Mouse (Mus musculus): ENCODE results near the gene Hs2st1.

DNA sequence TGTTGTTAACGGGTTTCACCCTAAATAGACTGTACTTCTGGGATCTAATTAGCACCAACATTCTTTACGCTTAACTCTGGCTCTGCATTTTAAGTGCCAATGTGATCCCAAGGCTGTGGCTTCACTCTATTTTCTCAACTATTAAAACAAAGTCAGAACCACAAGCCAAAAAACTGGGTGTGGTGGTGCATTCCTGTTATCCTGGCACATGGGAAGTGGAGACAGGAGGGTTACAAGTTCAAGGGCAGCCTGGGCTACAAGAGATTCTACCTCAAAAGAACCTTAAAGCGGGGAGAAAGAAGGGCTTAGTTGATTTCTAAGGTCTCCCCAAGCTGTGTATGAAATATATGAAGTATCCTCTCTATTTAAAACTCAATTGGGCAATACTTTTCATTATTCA, 133.9 kb downstream of the Hs2st1 start:
- TF ChIP-seq CTCF (IDR thresholded peaks at IDR 0.05; ENCODE audit: control insufficient read depth, insufficient read depth, insufficient replicate concordance, low read depth, low read length), result no peak
- no peak for TF ChIP-seq POLR2A (IDR thresholded peaks at IDR 0.05; ENCODE audit: control insufficient read depth, low read depth, low read length)
